Mouse (Mus musculus): ENCODE measurements around the gene Capzb. TPM values are rescaled to one million over a fixed set of nuclear protein-coding genes. Genes with fewer than 3 reads are reported as not detected.

Capzb gene
- polyA plus RNA-seq, 1 experiment from 2014 or later = 376 TPM

DNA sequence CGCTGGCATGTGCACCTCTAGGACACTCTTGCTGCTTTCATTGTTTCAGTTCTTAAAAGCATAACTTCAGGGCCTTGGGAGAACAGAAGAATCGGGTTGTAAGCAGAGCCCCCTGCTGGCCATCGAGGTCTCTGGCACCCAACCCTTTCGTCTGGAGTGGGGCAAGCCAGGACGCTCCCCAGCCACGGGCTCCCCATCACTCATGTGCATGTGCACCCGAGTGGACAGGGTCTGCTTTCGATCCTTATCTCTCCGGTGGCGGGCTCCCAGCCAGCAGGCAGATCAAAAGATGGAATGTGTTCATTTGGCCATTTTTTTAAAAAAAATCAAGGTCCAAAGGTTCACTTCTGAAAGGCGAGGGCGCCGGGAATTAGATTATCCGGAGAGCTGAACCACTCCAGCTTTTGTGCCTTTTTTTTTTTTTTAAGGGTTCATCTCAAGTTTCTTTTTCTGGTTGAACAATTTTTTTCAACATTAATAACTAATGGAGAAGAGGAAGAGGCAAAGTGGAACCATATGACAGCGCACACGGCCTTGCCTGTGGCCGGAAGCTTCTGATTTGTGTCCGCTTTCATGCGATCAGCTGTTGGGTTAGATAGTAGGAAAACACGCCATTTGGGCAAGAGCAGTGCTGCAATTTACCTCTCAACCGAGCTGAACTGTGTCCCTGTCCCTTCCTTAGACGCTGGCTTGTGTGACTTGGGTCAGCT is 59.5 kb downstream of the Capzb start:
- Histone ChIP-seq H3K4me3 (no peak overlapping the region), H3K4me2 (no peak overlapping the region), H3K36me3 (peaks cover 31% of the 10 kb centered on the region), H3K27ac (replicated peaks) (peak overlapping the region; percentile 40; the same call in 1 of the 2 replicates), H3K4me1 (peaks cover 59% of the 10 kb centered on the region), H3K9me3 (no peaks in the 10 kb centered on the region), H3K27me3 (replicated peaks) (no peaks in the 10 kb centered on the region), H3K9ac (peak overlapping the region; percentile 51)
- no peak for ATAC-seq (ENCODE audit: extremely low read depth, insufficient number of reproducible peaks, low FRiP score, low TSS enrichment)
- 57% methylated on average over 22 of the region's 22 CpGs for WGBS

DNA sequence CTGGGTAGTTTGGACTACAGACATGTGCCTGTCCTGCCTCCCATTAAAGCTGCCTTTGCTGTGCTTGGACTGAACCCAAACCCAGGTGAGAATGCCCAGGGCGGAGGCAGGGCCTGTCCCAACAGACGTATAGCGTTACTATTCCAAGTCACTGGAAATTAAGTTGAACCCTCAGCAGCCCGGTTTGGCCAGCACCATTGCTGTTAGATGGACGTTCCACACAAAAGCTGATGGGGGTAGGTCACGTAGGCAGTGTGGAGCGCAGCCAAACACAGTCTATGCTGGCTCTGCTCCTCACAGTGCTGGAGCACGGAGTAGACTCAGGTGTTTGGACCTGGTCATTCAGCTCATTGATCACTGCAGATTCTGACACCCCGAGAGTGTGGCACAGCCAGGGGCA is 60.5 kb downstream of the Capzb start:
- 90% methylated on average over 9 of the region's 9 CpGs for WGBS
- ATAC-seq (ENCODE audit: extremely low read depth, insufficient number of reproducible peaks, low FRiP score, low TSS enrichment) = no peak
- Histone ChIP-seq H3K36me3 (peaks cover 37% of the 10 kb centered on the region), H3K27me3 (replicated peaks) (no peaks in the 10 kb centered on the region), H3K9ac (no peak overlapping the region), H3K4me1 (peaks cover 49% of the 10 kb centered on the region), H3K4me3 (no peak overlapping the region), H3K27ac (replicated peaks) (no peak overlapping the region), H3K9me3 (no peaks in the 10 kb centered on the region), H3K4me2 (no peak overlapping the region)

DNA sequence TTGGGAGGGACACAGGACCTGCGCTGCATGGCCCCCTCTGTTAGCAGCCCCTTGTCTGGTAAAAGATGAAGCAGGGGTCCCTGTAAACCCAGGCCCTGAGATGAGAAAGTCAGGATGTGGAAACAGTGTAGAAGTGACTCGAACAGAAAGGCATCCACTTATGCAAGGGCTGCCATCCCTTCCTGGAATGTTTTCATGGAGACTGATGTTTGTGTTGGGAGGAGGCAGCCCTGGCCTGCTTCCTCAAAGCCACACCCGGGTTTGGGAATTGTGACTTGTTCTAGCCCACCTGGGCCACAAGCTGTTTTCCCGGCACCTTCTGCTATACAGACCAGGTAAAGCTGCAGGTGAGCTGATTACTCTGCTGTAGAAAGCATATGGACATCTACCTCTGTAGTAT is 63.4 kb downstream of the Capzb start:
- 63% methylated on average over 4 of the region's 4 CpGs for WGBS
- ATAC-seq (ENCODE audit: extremely low read depth, insufficient number of reproducible peaks, low FRiP score, low TSS enrichment) = no peak
- Histone ChIP-seq H3K4me2 (no peak overlapping the region), H3K36me3 (peaks cover 62% of the 10 kb centered on the region), H3K4me1 (peaks cover 28% of the 10 kb centered on the region), H3K27ac (replicated peaks) (no peak overlapping the region; the same call in 1 of the 2 replicates), H3K27me3 (replicated peaks) (no peaks in the 10 kb centered on the region), H3K4me3 (no peak overlapping the region), H3K9ac (no peak overlapping the region), H3K9me3 (no peaks in the 10 kb centered on the region)

DNA sequence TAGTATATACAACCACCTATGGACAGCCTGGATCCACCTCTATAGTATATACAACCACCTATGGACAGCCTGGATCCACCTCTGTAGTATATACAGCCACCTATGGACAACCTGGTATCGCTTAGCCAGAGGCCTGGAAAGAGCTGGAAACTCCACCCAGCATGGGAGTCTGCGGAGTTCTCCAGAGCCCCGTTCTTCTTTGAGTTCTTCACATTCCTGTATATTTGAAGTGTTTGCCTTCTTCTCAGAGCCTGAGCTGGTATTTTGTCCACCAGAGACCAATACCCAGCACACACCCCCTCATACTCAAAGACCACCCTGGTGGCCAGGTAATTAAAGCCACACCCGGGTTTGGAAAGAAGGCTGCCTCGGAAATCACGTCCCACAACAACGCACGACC is 64.0 kb downstream of the Capzb start:
- Histone ChIP-seq H3K9me3 (no peaks in the 10 kb centered on the region), H3K36me3 (peaks cover 68% of the 10 kb centered on the region), H3K9ac (no peak overlapping the region), H3K4me1 (peaks cover 22% of the 10 kb centered on the region), H3K4me3 (no peak overlapping the region), H3K27me3 (replicated peaks) (no peaks in the 10 kb centered on the region), H3K4me2 (no peak overlapping the region), H3K27ac (replicated peaks) (no peak overlapping the region)
- no peak for ATAC-seq (ENCODE audit: extremely low read depth, insufficient number of reproducible peaks, low FRiP score, low TSS enrichment)
- 87% methylated on average over 8 of the region's 8 CpGs for WGBS

DNA sequence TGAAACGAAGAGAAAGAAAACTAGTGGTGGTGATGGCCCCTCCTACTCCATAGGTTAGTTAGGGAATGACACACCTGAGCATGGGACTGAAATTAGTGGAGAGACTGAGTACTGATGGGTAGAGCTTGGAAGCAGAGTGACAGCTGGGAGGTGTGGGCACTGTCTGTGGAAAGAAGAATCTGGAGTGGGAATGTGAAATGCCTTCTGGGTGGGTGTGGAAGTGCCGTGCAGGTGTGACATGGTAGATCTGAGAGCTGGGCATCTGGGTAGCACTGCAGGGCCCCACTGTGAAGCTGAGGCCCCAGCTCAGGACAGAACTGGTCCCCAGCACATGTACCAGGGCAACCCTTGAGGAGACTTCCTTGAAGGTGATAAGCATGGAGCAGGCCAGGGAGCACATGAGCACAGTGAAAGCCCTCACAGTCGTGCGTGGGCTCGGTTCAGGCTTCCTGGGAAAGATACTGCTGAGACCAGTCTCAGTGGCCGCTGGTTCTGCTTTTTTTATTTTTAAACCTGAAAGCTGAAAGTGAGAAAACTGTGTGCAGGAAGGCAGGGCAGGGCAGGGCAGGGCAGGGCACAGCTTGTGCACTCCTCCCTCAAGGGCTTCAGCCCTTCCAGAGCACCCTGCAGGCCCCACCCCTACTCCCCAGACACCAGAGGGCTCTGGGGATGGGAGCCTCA is 66.1 kb downstream of the Capzb start:
- Histone ChIP-seq H3K4me3 (no peak overlapping the region), H3K9ac (peak overlapping the region; percentile 14; the same call in 1 of the 2 replicates), H3K9me3 (no peaks in the 10 kb centered on the region), H3K36me3 (peaks cover 89% of the 10 kb centered on the region), H3K4me2 (no peak overlapping the region), H3K27me3 (replicated peaks) (no peaks in the 10 kb centered on the region), H3K27ac (replicated peaks) (peak overlapping the region; percentile 58), H3K4me1 (peaks cover 20% of the 10 kb centered on the region)
- WGBS = 72% methylated on average over 6 of the region's 6 CpGs
- no peak for ATAC-seq (ENCODE audit: extremely low read depth, insufficient number of reproducible peaks, low FRiP score, low TSS enrichment)

DNA sequence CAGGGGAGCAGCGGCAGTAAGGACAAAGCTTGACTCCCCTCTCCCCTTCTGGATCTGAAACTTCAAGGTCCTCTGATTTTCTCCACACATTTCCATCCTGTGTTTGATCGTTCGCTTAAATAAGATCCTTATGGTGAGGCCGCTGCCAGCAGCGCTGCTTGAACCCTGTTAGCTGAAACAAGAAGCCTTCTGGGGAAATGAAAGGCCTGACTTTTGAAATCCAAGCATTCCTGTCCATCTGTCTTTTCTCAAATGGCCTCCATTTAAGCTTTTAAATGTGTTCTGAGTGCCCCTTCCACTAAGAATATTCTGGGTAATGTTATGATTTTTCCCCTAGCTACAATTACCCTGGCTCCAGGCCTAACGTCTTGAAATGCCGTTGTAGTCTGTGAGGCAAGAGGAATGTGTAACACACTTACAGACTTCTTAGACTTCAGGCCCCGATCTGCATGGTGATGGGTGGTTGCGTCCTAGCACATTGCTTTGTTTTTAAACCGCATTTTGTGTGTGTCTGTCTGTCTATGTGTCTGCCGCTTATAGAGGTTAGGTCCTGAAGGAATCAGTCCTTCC is 66.7 kb downstream of the Capzb start:
- Histone ChIP-seq H3K4me2 (no peak overlapping the region), H3K9ac (0 out of 2 replicates have a peak overlapping the region, but pooled peaks have one; percentile 14), H3K36me3 (peaks cover 95% of the 10 kb centered on the region)

DNA sequence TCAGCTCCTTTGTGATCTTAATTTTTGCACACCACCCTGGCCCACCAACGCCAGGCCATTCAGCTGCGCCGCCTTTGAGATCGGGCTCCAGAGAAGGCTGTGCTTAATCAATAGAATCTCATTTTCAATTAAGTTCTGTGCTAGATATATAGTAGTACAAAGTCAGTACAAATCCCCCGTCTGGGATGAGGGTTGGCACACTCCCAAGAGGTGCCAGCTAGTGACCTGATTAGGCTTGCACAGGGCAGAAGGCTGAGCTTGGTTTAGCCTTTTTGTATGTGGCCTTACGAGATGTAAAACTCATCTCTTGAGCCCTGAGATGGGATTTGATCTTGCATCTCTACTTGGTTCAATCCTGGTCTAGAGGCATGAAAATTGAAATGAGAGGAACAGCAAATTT is 70.3 kb downstream of the Capzb start:
- WGBS = 90% methylated on average over 6 of the region's 6 CpGs
- Histone ChIP-seq H3K4me2 (no peak overlapping the region), H3K9ac (no peak overlapping the region), H3K36me3 (peaks cover 85% of the 10 kb centered on the region), H3K27ac (replicated peaks) (no peak overlapping the region), H3K4me3 (no peak overlapping the region), H3K27me3 (replicated peaks) (no peaks in the 10 kb centered on the region), H3K4me1 (peaks cover 27% of the 10 kb centered on the region), H3K9me3 (no peaks in the 10 kb centered on the region)
- ATAC-seq (ENCODE audit: extremely low read depth, insufficient number of reproducible peaks, low FRiP score, low TSS enrichment) = no peak

More for the DNA sequence above, 66.7 kb downstream of the Capzb start:
- Histone ChIP-seq H3K4me1 (peaks cover 20% of the 10 kb centered on the region), H3K27ac (replicated peaks) (peak overlapping the region; percentile 58), H3K27me3 (replicated peaks) (no peaks in the 10 kb centered on the region), H3K9me3 (no peaks in the 10 kb centered on the region), H3K4me3 (no peak overlapping the region)
- WGBS = 86% methylated on average over 11 of the region's 11 CpGs
- no peak for ATAC-seq (ENCODE audit: extremely low read depth, insufficient number of reproducible peaks, low FRiP score, low TSS enrichment)

DNA sequence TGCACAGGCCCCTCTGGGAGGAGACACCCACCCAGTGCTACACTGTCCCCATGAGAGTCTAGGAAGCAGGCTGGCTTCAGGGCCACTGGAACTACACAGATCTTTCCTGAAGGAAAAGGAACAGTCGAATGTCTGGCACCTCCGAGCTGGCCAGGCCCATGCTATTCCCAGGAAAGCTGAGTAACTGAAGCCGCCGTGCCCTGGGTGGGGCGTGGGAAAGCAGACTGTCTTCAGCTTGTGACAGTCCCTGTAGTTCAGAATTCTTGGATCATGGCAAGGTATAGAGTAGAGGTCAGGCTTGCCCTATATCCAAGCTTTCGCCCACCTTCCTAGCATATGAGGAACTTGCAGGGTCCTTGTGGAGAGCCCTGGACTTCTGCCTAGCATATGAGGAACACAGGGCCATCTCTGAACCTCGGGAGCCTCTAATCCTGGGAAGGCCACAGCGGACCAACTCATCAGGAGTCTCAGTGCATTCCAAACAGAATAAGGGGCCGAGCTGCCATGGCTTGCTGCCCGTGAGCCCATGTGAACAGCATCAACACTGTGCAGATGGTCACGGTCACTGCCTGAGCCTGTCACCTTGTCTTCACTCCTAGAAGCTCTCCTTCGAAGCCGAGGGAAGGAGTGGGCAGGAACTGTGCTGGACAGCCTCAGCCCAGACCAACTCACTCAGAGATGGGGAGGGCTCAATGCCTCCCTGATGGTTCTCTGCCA is 73.2 kb downstream of the Capzb start:
- H3K4me3 ChIP-seq = no peak overlapping the region
- ATAC-seq (ENCODE audit: extremely low read depth, insufficient number of reproducible peaks, low FRiP score, low TSS enrichment) = no peak
- 73% methylated on average over 13 of the region's 13 CpGs for WGBS
- H3K4me1 ChIP-seq = peaks cover 21% of the 10 kb centered on the region
- no peak overlapping the region for H3K4me2 ChIP-seq
- no peaks in the 10 kb centered on the region for H3K27me3 ChIP-seq (replicated peaks)
- 0 out of 2 replicates have a peak overlapping the region, but pooled peaks have one; percentile 10 for H3K27ac ChIP-seq (replicated peaks)
- no peaks in the 10 kb centered on the region for H3K9me3 ChIP-seq
- peaks cover 66% of the 10 kb centered on the region for H3K36me3 ChIP-seq
- H3K9ac ChIP-seq = no peak overlapping the region

DNA sequence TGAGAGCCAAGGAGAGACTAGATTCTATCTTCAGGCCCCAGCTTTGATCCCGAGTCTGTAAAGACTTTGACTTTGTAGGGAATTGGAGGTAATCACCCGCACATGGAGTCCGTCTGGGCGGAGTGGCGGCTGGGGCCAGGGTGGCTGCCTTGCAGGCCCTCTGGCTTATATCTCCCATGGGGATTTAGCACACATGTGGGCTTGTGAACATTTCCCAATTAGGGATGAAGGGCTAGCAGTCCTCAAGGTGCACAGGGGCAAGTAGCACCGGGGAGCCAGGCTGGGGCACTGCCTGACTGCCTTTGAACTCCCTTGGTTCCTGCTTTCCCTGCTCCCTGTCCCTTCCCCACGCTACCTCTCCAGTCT is 73.8 kb downstream of the Capzb start:
- Histone ChIP-seq H3K4me2 (no peak overlapping the region), H3K9me3 (no peaks in the 10 kb centered on the region), H3K4me1 (peaks cover 24% of the 10 kb centered on the region), H3K27ac (replicated peaks) (no peak overlapping the region), H3K9ac (no peak overlapping the region), H3K4me3 (no peak overlapping the region), H3K27me3 (replicated peaks) (no peaks in the 10 kb centered on the region), H3K36me3 (peaks cover 64% of the 10 kb centered on the region)
- WGBS = 80% methylated on average over 7 of the region's 7 CpGs
- ATAC-seq (ENCODE audit: extremely low read depth, insufficient number of reproducible peaks, low FRiP score, low TSS enrichment) = no peak

DNA sequence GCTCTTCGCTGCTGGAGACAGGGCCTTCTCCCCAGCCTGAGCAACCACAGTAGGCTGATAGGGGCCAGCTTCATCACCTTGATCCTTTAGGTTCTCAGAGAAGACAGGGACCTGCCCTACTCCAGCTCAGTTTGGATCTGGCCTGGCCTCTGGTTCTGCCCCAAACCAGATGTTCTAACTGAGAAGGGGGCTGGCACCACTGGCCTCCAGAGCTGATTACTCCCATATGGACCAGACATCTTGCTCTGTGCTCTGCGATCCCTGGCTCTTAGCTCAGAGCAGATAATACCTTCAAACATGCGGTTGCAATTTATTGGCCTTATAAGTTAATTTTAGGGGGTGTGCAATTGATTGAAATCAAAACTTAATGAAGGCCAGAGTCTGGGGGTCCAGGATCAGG is 74.6 kb downstream of the Capzb start:
- Histone ChIP-seq H3K36me3 (peaks cover 59% of the 10 kb centered on the region), H3K4me3 (no peak overlapping the region), H3K9ac (peak overlapping the region; percentile 11; the same call in 1 of the 2 replicates), H3K27ac (replicated peaks) (no peak overlapping the region), H3K9me3 (no peaks in the 10 kb centered on the region), H3K4me2 (no peak overlapping the region), H3K27me3 (replicated peaks) (no peaks in the 10 kb centered on the region), H3K4me1 (peaks cover 32% of the 10 kb centered on the region)
- WGBS = 70% methylated on average over 3 of the region's 3 CpGs
- ATAC-seq (ENCODE audit: extremely low read depth, insufficient number of reproducible peaks, low FRiP score, low TSS enrichment) = no peak

DNA sequence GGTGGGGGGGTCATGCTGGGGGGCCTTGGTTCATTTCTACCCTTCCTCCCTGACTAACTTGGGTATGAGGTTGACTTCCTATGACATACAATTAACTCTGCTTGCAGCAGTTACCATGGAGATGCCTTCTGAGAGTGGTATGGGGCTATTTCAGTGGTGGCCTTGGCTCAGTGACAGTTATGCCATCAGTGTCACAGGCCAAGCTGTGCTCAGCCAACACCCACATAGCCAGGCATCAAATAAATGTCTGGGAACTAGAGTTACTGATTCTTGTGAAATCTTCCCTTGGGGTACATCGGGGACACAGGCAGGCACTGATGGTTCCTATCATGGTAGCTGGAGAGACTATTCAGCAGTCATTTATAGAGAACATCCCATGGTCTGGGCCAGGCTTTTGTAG is 75.5 kb downstream of the Capzb start:
- peaks cover 34% of the 10 kb centered on the region for H3K4me1 ChIP-seq
- no peaks in the 10 kb centered on the region for H3K9me3 ChIP-seq
- no peak overlapping the region for H3K27ac ChIP-seq (replicated peaks)
- 85% methylated on average over 1 of the region's 1 CpGs for WGBS
- H3K4me2 ChIP-seq = no peak overlapping the region
- H3K27me3 ChIP-seq (replicated peaks) = no peaks in the 10 kb centered on the region
- peaks cover 59% of the 10 kb centered on the region for H3K36me3 ChIP-seq
- H3K9ac ChIP-seq = no peak overlapping the region
- H3K4me3 ChIP-seq = no peak overlapping the region
- no peak for ATAC-seq (ENCODE audit: extremely low read depth, insufficient number of reproducible peaks, low FRiP score, low TSS enrichment)
